Mouse (Mus musculus) cortical plate, adult 2 months (tissue): ENCODE measurements around the gene Hoxa5.

Experiments used
- CTCF ChIP-seq: fragments of 200-500 bp; IDR thresholded peaks from 2 replicates; pipeline ENCODE4 v1.5.1; 2011; ENCODE audit warnings: mild to moderate bottlenecking, control low read depth, low read length; ENCODE audit not compliant: insufficient read depth; ENCODE audit errors: extremely low read depth
- POLR2A ChIP-seq: fragments of 200-500 bp; IDR thresholded peaks from 2 replicates; pipeline ENCODE4 v1.6.1; 2011; ENCODE audit warnings: mild to moderate bottlenecking, low read length, control low read depth; ENCODE audit not compliant: insufficient read depth; ENCODE audit errors: extremely low read depth

- TF ChIP-seq POLR2A = no peak
- no peak for TF ChIP-seq CTCF
Observed at GRCm38 (mm10) chr6:52224895-52225611, 20.7 kb upstream of the Hoxa5 start.
